Mouse (Mus musculus): ENCODE results near the gene Fshb.

The Fshb gene

GRCm38 (mm10) chr2:107059556-107059955 lies at the start of gene Fshb:
TSS of gene Fshb (minus strand) at chr2:107059656.
- in situ Hi-C loops (cut with MboI, MseI) = no loop called here

GRCm38 (mm10) chr2:107084256-107084655 lies 24.8 kb upstream of the Fshb start:
- in situ Hi-C loops (cut with MboI, MseI) = no loop called here

DNA sequence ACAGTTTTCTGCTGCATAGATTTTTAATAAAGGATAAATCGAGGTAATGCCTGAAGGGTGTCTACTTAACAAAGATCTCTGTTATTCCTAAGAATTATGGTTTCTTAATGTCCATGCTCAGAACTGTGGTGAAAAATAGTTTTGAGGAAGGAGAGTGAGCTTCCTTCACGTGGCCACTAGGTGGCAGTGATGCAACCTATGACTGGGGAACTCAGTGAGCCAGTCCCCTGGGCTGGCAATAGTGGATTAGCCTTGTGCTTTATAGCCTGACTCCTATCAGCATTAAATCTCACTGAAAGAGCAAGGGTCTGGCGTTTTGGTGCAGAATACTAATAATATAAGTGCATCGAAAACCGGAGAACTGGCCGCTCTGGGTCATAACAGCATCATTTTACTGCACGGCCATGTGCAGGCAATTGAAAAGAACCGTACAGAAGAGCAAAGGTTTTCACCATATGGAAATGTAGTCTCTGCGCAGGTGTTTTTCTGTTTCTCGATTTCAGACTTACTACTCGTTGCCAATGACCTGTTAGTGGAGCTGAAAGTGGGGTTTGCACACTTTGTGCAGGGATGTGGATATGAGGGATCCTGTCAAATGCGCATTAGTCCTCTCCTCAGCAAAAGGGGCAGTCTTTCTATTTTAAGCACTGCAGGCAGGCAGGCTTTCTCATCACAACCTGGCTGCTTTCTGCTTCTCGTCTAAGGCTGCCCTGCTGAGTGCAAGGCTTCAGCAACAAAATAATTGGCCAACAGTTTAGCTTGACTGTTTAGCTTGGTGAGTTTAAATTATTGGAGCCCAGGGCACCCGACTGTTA lies 23.8 kb upstream of the Fshb start:
- in situ Hi-C loops (cut with MboI, MseI) = no loop called here

DNA sequence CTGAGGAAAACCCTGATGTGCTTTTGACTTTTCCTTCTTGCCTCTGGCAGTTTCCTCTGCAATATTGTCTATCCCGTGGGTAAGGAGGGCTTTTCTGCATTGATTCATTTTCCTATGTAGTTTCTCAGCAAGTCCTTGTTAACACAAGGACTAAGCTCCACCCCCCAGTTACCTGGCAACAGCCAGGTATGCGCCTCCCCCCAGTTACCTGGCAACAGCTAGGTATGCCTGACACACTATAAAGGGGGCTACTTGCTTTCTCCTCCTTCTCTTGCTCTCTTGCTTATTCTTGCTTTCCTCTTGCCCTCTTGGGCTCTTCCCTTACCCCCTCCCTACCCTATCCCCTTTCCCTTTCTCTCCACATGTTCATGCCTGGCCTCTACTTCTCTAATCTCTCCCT lies 3.8 kb upstream of the Fshb start:
- in situ Hi-C loops (cut with MboI, MseI) = no loop called here

GRCm38 (mm10) chr2:107045955-107046354 lies 13.5 kb downstream of the Fshb start:
- in situ Hi-C loops (cut with MboI, MseI) = no loop called here

DNA sequence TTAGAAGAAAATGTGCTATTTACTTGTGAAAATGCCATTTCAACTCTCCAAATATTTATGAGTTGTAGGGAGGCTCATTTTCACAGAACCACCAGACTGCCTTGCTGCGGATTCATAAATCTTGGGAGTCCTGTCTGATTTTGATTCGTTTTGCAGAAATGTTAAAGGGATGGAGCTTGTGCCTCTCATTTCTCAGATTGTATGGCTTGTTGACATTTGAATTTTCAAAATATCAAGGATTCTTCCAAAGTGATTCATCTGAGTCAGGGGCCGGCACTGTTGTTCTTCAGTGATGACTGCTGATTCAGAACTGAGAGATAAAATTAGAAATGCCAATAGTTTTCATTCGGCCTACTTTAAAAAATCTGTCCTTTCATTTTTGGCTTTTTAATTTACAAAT lies 18.6 kb downstream of the Fshb start:
- in situ Hi-C loops (cut with MboI, MseI) = no loop called here

GRCm38 (mm10) chr2:107035980-107036379 lies 23.5 kb downstream of the Fshb start:
- in situ Hi-C loops (cut with MboI, MseI) = no loop called here

- in situ Hi-C loops (cut with MboI, MseI) = loop anchor here in 1 of 2 experiments (10.0 kb wide), 1 partner anchor 1960 kb away; no protein-coding TSS in a partner anchor
Measured at GRCm38 (mm10) chr2:107024694-107025093, 34.8 kb downstream of the Fshb start.

DNA sequence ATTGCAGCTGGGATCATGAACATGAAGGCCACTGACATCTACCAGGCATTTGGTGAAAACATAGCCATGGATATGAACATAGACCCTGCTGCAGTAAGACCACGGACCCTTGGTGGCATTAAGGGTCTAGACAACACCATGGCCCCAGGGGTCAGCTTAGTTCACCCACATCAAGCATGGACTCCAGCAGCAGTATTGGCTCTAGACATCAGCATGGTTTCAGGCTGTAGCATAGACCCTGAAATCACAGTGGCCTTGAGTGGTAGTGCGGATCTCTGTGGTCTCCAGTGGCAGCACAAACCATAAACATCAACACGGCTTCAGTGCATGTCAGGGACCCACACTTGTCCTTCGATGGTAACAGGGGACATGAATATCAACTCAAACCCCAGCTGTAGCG lies 36.7 kb downstream of the Fshb start:
- in situ Hi-C loops (cut with MboI, MseI) = loop anchor here in 1 of 2 experiments (10.0 kb wide), 1 partner anchor 1962 kb away; no protein-coding TSS in a partner anchor

GRCm38 (mm10) chr2:107019331-107019730 lies 40.1 kb downstream of the Fshb start:
- in situ Hi-C loops (cut with MboI, MseI) = no loop called here

- in situ Hi-C loops (cut with MboI, MseI) = no loop called here
Measured at GRCm38 (mm10) chr2:107013161-107013560, 46.3 kb downstream of the Fshb start.

DNA sequence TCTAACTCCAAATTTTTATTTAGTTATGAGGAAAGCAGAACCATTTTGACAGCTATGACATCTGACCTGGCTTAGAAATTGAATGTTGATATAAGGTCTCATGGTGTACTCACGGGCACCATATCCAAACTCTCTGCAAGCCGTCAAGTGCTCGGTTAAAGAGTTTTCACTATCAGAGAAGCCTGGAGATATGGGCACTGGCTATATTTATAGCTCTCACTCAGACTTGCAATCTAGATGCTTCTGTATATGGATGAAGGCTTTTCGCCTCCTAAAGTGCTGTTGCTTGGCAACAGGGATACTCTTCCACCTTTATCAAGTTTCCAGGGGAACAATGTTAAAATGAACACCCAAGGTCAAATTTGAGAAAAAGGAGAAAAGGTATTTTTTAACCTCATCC lies 47.1 kb downstream of the Fshb start:
- in situ Hi-C loops (cut with MboI, MseI) = no loop called here

- in situ Hi-C loops (cut with MboI, MseI) = no loop called here
Measured at GRCm38 (mm10) chr2:107010160-107010559, 49.3 kb downstream of the Fshb start.

GRCm38 (mm10) chr2:107006378-107006777 lies 53.1 kb downstream of the Fshb start:
- in situ Hi-C loops (cut with MboI, MseI) = loop anchor here in 1 of 2 experiments (10.0 kb wide), 1 partner anchor 238 kb away; no protein-coding TSS in a partner anchor
